Mouse (Mus musculus): ENCODE data around the gene Cxadr. TPM values are rescaled to one million over a fixed set of nuclear protein-coding genes. Genes with fewer than 3 reads are reported as not detected.

The Cxadr gene
- total RNA-seq, 2 experiments from 2014 or later = 0.57 to 0.71 TPM

- no peak for DNase-seq (ENCODE audit: low spot score)
Measured at GRCm38 (mm10) chr16:78306606-78307005, 5.3 kb downstream of the Cxadr start.

GRCm38 (mm10) chr16:78307476-78308192 lies 6.3 kb downstream of the Cxadr start:
- DNase-seq (ENCODE audit: low spot score) = no peak

- no peak for DNase-seq (ENCODE audit: low spot score)
Measured at GRCm38 (mm10) chr16:78309258-78309657, 8.0 kb downstream of the Cxadr start.

- no peak for DNase-seq (ENCODE audit: low spot score)
Measured at GRCm38 (mm10) chr16:78313135-78313887, 12.0 kb downstream of the Cxadr start.

- no peak for DNase-seq (ENCODE audit: low spot score)
Measured at GRCm38 (mm10) chr16:78314026-78314425, 12.7 kb downstream of the Cxadr start.

GRCm38 (mm10) chr16:78316849-78317248 lies 15.6 kb downstream of the Cxadr start:
- DNase-seq (ENCODE audit: low spot score) = peak; percentile 59

GRCm38 (mm10) chr16:78317960-78318359 lies 16.7 kb downstream of the Cxadr start:
- DNase-seq (ENCODE audit: low spot score) = no peak

GRCm38 (mm10) chr16:78319711-78320110 lies 18.4 kb downstream of the Cxadr start:
- no peak for DNase-seq (ENCODE audit: low spot score)

- no peak for DNase-seq (ENCODE audit: low spot score)
Measured at GRCm38 (mm10) chr16:78321559-78321958, 20.3 kb downstream of the Cxadr start.

- no peak for DNase-seq (ENCODE audit: low spot score)
Measured at GRCm38 (mm10) chr16:78322140-78322539, 20.9 kb downstream of the Cxadr start.

- DNase-seq (ENCODE audit: low spot score) = no peak
Measured at GRCm38 (mm10) chr16:78325972-78326848, 24.9 kb downstream of the Cxadr start.

- DNase-seq (ENCODE audit: low spot score) = no peak
Measured at GRCm38 (mm10) chr16:78327562-78327961, 26.3 kb downstream of the Cxadr start.

GRCm38 (mm10) chr16:78327999-78328398 lies 26.7 kb downstream of the Cxadr start:
- no peak for DNase-seq (ENCODE audit: low spot score)

- no peak for DNase-seq (ENCODE audit: low spot score)
Measured at GRCm38 (mm10) chr16:78337226-78337625, 35.9 kb downstream of the Cxadr start.

GRCm38 (mm10) chr16:78341356-78341755 lies 40.1 kb downstream of the Cxadr start:
- DNase-seq (ENCODE audit: low spot score) = no peak

- DNase-seq (ENCODE audit: low spot score) = no peak
Measured at GRCm38 (mm10) chr16:78342767-78343166, 41.5 kb downstream of the Cxadr start.

GRCm38 (mm10) chr16:78343792-78344191 lies 42.5 kb downstream of the Cxadr start:
- DNase-seq (ENCODE audit: low spot score) = no peak

GRCm38 (mm10) chr16:78346662-78347327 lies 45.5 kb downstream of the Cxadr start:
- no peak for DNase-seq (ENCODE audit: low spot score)

- DNase-seq (ENCODE audit: low spot score) = no peak
Measured at GRCm38 (mm10) chr16:78347328-78347926, 46.1 kb downstream of the Cxadr start.

- DNase-seq (ENCODE audit: low spot score) = no peak
Measured at GRCm38 (mm10) chr16:78357757-78358156, 56.5 kb downstream of the Cxadr start.

- DNase-seq (ENCODE audit: low spot score) = no peak
Measured at GRCm38 (mm10) chr16:78361466-78361865, 60.2 kb downstream of the Cxadr start.
